Mouse (Mus musculus): Measurements from ENCODE around the gene Cnep1r1. TPM values are rescaled to one million over a fixed set of nuclear protein-coding genes. Genes with fewer than 3 reads are reported as not detected.

The Cnep1r1 gene
- polyA plus RNA-seq, 1 experiment from 2014 or later: 35.6 TPM

DNA sequence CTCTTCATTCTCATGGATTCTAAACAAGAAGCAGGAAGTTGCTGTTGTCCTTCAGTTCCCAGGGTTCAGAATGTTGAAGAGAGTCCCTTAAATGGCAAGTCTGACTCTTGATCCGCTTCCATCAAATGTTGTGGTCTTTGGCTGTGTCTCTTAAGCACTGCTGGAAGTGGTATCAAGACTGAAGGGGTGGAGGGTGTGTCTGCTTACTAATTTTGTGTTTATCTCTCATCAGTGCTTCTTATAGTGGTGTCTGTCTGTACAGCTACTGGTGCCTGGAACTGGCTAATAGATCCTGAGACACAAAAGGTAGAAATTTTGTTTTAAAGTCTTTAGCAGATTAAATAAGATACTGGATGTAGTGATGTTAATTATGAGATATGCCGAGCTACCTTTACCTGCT, 6.3 kb downstream of the Cnep1r1 start:
- ATAC-seq (ENCODE audit: low FRiP score): no peak
- Histone ChIP-seq H3K4me3 (ENCODE audit: low read depth, low read length) (no peak overlapping the region), H3K9me3 (ENCODE audit: control insufficient read depth, low read length) (no peaks in the 10 kb centered on the region), H3K27ac (ENCODE audit: low read depth, low read length) (no peak overlapping the region), H3K9ac (ENCODE audit: low read length) (no peak overlapping the region), H3K4me2 (no peak overlapping the region), H3K36me3 (ENCODE audit: control insufficient read depth, insufficient read depth, low read length) (peaks cover 6% of the 10 kb centered on the region), H3K4me1 (ENCODE audit: control insufficient read depth, insufficient read depth, low read length) (no peaks in the 10 kb centered on the region), H3K27me3 (ENCODE audit: control insufficient read depth, insufficient read depth, low read length) (no peaks in the 10 kb centered on the region)
- DNase-seq (ENCODE audit: low spot score, missing footprints): no peak
- 99% methylated on average over 2 of the region's 2 CpGs for WGBS

DNA sequence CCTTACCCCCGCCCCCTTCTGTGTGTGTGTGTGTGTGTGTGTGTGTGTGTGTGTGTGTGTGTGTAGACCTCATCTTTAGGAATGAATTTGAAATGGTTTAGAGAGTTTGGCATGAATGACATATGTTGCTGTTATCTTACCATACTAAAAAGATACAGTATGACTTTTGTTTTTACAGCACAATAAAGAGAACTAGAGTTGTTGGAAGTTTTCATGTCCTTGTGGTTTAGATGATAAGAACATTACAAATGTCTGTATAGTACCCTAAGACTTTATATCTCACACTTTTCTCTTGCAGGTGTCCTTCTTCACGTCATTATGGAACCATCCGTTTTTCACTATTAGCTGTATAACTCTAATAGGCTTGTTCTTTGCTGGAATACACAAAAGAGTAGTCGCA, 10.8 kb downstream of the Cnep1r1 start:
- H3K36me3 ChIP-seq (ENCODE audit: control insufficient read depth, insufficient read depth, low read length): peaks cover 2% of the 10 kb centered on the region
- no peak overlapping the region for H3K4me2 ChIP-seq
- no peak overlapping the region for H3K4me3 ChIP-seq (ENCODE audit: low read depth, low read length)
- no peak for ATAC-seq (ENCODE audit: low FRiP score)
- H3K27ac ChIP-seq (ENCODE audit: low read depth, low read length): no peak overlapping the region
- 95% methylated on average over 4 of the region's 4 CpGs for WGBS
- H3K27me3 ChIP-seq (ENCODE audit: control insufficient read depth, insufficient read depth, low read length): no peaks in the 10 kb centered on the region
- H3K9ac ChIP-seq (ENCODE audit: low read length): no peak overlapping the region
- H3K4me1 ChIP-seq (ENCODE audit: control insufficient read depth, insufficient read depth, low read length): no peaks in the 10 kb centered on the region
- DNase-seq (ENCODE audit: low spot score, missing footprints): no peak
- no peaks in the 10 kb centered on the region for H3K9me3 ChIP-seq (ENCODE audit: control insufficient read depth, low read length)

DNA sequence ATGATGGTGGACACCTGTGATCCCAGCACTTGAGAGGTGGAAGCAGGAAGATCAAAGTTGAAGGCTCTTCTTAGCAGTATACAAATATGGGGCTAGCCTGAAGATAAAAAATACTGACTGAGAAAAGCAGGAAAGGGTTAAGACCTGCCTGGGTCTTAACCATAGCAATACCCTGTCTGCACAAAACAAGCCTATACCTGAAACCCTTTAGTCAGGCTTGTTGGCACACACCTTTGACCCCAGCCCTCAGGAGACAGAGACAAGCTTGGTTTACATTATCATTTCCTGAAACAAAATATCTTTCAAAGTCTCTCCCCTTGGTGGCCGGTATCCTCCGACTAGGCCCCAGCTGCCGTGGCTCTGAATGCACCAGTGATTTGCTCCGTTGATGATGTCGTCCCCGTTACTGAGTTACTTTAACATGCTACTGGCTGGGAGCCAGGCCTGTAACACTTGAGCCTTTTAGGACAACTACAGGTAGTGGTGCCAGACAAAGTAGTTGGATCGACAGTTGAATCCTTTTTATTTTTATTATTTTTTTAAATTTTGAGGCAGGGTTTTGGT, 12.3 kb downstream of the Cnep1r1 start:
- DNase-seq (ENCODE audit: low spot score, missing footprints): no peak
- peaks cover 2% of the 10 kb centered on the region for H3K36me3 ChIP-seq (ENCODE audit: control insufficient read depth, insufficient read depth, low read length)
- 84% methylated on average over 7 of the region's 7 CpGs for WGBS

DNA sequence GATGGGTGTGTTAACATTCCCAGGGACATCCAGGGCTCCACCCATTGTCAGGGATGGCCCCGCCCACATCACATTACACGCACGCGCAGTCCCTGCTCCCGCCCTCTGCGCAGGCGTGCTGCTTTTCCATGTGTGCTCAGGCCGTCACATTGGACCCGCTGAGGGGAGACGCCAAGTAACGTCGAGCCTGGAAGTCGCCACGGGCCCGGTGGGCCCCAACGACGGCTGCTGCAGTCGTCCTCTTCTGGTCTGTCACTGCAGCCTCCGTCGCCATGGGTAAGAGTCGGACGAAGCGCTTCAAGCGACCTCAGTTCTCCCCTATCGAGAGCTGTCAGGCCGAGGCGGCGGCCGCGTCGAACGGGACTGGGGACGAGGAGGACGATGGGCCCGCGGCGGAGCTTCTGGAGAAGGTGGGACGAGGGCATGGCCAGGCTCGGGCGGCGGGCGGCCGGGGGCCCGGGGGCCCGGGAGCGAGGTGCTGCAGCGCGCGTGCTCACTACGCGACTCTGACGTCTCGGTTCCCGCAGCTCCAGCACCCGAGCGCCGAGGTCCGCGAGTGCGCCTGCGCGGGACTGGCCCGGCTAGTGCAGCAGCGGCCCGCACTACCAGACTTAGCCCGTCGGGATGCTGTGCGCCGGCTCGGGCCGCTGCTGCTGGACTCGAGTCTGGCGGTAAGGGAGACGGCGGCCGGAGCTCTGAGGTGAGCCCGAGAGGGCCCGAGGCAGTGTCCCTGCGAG, 19.3 kb downstream of the Cnep1r1 start, which contains the start of gene Heatr3:
Heatr3 (plus strand) TSS at position 108 of the 737 bp plus-strand sequence.
- H3K4me3 ChIP-seq (ENCODE audit: low read depth, low read length): peak within 1 kb of the TSS; percentile 89
- ATAC-seq (ENCODE audit: low FRiP score): peak; percentile 96
- H3K27me3 ChIP-seq (ENCODE audit: control insufficient read depth, insufficient read depth, low read length): no peaks in the 10 kb centered on the region
- H3K9ac ChIP-seq (ENCODE audit: low read length): peak within 1 kb of the TSS; percentile 83
- H3K4me1 ChIP-seq (ENCODE audit: control insufficient read depth, insufficient read depth, low read length): peaks cover 6% of the 10 kb centered on the region
- peak within 1 kb of the TSS; percentile 74 for H3K27ac ChIP-seq (ENCODE audit: low read depth, low read length)
- DNase-seq (ENCODE audit: low spot score, missing footprints): peak; percentile 100
- no peaks in the 10 kb centered on the region for H3K9me3 ChIP-seq (ENCODE audit: control insufficient read depth, low read length)
- peak within 1 kb of the TSS; percentile 69 for H3K4me2 ChIP-seq
- WGBS: under 1% methylated on average over 76 of the region's 79 CpGs
- peaks cover 7% of the 10 kb centered on the region for H3K36me3 ChIP-seq (ENCODE audit: control insufficient read depth, insufficient read depth, low read length)

More for the DNA sequence above, 12.3 kb downstream of the Cnep1r1 start:
- Histone ChIP-seq H3K4me3 (ENCODE audit: low read depth, low read length) (no peak overlapping the region), H3K4me1 (ENCODE audit: control insufficient read depth, insufficient read depth, low read length) (no peaks in the 10 kb centered on the region), H3K9me3 (ENCODE audit: control insufficient read depth, low read length) (no peaks in the 10 kb centered on the region), H3K27me3 (ENCODE audit: control insufficient read depth, insufficient read depth, low read length) (no peaks in the 10 kb centered on the region), H3K4me2 (no peak overlapping the region), H3K27ac (ENCODE audit: low read depth, low read length) (no peak overlapping the region), H3K9ac (ENCODE audit: low read length) (no peak overlapping the region)
- ATAC-seq (ENCODE audit: low FRiP score): no peak

DNA sequence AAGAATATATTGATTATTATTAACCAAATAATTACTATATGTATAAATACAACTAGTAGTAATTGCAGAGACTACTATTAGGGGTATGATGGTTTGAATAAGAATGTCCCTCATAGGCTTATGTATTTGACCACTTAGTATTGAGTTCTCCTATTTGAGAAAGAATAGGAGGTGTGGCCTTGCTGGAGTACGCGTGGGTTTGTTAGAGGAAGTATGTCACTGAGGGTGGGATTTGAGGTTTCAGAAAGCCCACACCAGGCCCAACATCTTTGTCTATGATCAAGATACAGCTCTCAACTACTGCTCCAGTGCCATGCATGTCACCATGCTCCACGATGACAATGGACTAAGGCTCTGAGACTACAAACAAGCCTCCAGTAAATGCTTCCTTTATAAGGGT, 20.7 kb downstream of the Cnep1r1 start:
- ATAC-seq (ENCODE audit: low FRiP score) (no peak), DNase-seq (ENCODE audit: low spot score, missing footprints) (no peak)
- 96% methylated on average over 3 of the region's 3 CpGs for WGBS
- Histone ChIP-seq H3K4me3 (ENCODE audit: low read depth, low read length) (no peak overlapping the region), H3K9me3 (ENCODE audit: control insufficient read depth, low read length) (no peaks in the 10 kb centered on the region), H3K9ac (ENCODE audit: low read length) (no peak overlapping the region), H3K4me1 (ENCODE audit: control insufficient read depth, insufficient read depth, low read length) (peaks cover 6% of the 10 kb centered on the region), H3K27me3 (ENCODE audit: control insufficient read depth, insufficient read depth, low read length) (no peaks in the 10 kb centered on the region), H3K27ac (ENCODE audit: low read depth, low read length) (no peak overlapping the region), H3K36me3 (ENCODE audit: control insufficient read depth, insufficient read depth, low read length) (peaks cover 10% of the 10 kb centered on the region), H3K4me2 (no peak overlapping the region)

DNA sequence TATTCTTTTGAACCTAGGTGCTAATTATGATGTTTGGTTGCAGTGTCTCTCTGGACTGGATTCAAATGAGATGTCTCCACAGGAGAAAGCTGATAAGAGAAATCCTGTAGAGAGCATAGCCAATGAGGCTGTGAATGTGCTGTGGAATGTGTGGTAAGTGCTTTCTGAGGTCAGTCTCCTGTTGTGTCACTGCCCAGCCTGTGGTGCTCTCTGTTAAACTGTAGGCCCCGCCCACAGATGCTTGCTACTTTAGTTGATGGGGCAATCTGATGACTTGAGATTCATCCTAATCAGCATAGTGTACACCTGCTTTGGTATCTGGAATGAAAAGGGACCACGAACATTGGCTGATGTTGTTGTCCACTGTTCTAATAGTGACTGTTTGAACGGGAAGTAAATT, 23.1 kb downstream of the Cnep1r1 start:
- ATAC-seq (ENCODE audit: low FRiP score) (no peak), DNase-seq (ENCODE audit: low spot score, missing footprints) (no peak)
- no peak overlapping the region for H3K9ac ChIP-seq (ENCODE audit: low read length)
- H3K9me3 ChIP-seq (ENCODE audit: control insufficient read depth, low read length): no peaks in the 10 kb centered on the region
- no peak overlapping the region for H3K4me2 ChIP-seq
- H3K4me1 ChIP-seq (ENCODE audit: control insufficient read depth, insufficient read depth, low read length): peaks cover 6% of the 10 kb centered on the region
- H3K27me3 ChIP-seq (ENCODE audit: control insufficient read depth, insufficient read depth, low read length): no peaks in the 10 kb centered on the region
- 94% methylated on average over 3 of the region's 3 CpGs for WGBS
- H3K4me3 ChIP-seq (ENCODE audit: low read depth, low read length): no peak overlapping the region
- H3K27ac ChIP-seq (ENCODE audit: low read depth, low read length): no peak overlapping the region
- H3K36me3 ChIP-seq (ENCODE audit: control insufficient read depth, insufficient read depth, low read length): peaks cover 10% of the 10 kb centered on the region

DNA sequence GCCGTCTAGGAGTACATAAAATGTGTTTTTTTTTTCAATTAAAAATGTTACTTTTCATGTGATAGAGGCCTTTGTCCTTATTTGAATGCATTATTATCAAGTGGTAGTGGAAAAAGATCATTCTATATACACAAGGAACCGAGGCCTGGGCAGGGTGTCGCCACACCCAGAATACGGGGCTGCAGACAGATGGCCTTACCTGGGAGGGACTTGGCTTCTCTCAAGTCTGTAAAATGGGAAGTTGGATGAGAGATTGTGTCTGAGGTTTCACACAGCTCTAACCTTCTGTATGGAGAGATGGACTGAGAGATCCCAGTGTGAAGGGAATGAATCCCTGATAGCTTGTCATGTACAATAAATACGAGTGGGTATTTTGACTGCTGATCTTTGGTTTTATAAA, 25.5 kb downstream of the Cnep1r1 start:
- Histone ChIP-seq H3K4me1 (ENCODE audit: control insufficient read depth, insufficient read depth, low read length) (no peaks in the 10 kb centered on the region), H3K27me3 (ENCODE audit: control insufficient read depth, insufficient read depth, low read length) (no peaks in the 10 kb centered on the region), H3K4me3 (ENCODE audit: low read depth, low read length) (no peak overlapping the region), H3K9ac (ENCODE audit: low read length) (no peak overlapping the region), H3K36me3 (ENCODE audit: control insufficient read depth, insufficient read depth, low read length) (peaks cover 22% of the 10 kb centered on the region), H3K4me2 (no peak overlapping the region), H3K9me3 (ENCODE audit: control insufficient read depth, low read length) (no peaks in the 10 kb centered on the region), H3K27ac (ENCODE audit: low read depth, low read length) (no peak overlapping the region)
- DNase-seq (ENCODE audit: low spot score, missing footprints): no peak
- ATAC-seq (ENCODE audit: low FRiP score): no peak
- 96% methylated on average over 5 of the region's 5 CpGs for WGBS

DNA sequence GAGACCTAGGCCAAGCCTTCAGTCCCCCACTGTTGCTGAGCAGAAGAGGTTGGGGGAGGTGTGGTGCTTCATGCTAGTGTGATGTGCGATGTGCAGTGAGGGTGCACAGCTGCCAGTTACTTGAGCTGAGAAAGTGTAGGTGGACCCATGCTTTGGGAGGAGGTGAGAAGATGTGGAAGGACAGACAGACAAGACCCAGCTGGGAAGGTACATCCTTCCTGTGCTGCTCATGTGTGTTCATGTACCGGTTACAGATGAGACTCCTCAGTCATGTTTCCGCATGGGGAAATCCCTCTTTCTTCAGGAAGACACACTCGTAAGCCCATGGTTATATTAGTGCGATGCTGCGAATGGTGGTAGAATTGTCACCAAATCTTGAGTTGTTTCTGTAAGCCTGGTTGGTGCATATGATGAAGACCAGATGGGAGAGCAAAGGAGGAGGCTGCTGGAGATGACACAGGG, 32.4 kb downstream of the Cnep1r1 start:
- Histone ChIP-seq H3K9ac (ENCODE audit: low read length) (no peak overlapping the region), H3K9me3 (ENCODE audit: control insufficient read depth, low read length) (no peaks in the 10 kb centered on the region), H3K36me3 (ENCODE audit: control insufficient read depth, insufficient read depth, low read length) (peaks cover 12% of the 10 kb centered on the region), H3K4me1 (ENCODE audit: control insufficient read depth, insufficient read depth, low read length) (no peaks in the 10 kb centered on the region), H3K27me3 (ENCODE audit: control insufficient read depth, insufficient read depth, low read length) (no peaks in the 10 kb centered on the region), H3K4me2 (no peak overlapping the region), H3K27ac (ENCODE audit: low read depth, low read length) (no peak overlapping the region), H3K4me3 (ENCODE audit: low read depth, low read length) (no peak overlapping the region)
- DNase-seq (ENCODE audit: low spot score, missing footprints) (no peak), ATAC-seq (ENCODE audit: low FRiP score) (no peak)
- 98% methylated on average over 6 of the region's 6 CpGs for WGBS

DNA sequence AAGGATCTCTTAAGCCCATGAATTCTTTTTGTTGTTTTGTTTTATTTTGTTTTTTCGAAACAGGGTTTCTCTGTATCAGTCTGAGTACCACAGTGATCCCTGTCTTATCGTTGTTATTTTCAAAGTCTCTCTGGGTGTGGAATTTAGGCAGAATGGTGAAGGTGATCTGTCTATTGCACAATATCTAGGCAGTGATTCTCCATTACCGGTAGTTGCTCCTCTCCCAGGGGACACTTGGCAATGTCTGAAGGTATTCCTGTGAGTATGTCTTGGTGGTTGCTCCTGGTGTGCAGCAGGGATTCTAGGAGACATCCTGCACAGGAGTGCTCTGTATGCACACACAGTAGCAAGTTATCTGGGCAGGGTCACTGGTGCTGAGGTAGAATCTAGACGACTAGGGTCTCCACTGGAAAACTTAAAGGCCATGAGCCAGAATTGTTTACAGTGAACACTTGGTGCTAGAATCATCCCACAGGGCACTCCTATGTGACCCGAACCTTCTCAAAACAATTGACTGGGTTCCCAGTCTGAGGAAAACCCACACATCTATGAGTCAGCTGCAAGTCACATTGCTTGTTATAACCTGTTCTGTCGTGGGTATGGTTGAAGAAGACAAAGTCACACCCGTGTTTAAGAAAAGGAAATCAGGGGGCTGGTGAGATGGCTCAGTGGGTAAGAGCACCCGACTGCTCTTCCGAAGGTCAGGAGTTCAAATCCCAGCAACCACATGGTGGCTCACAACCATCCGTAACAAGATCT, 41.8 kb downstream of the Cnep1r1 start:
- ATAC-seq (ENCODE audit: low FRiP score) (no peak), DNase-seq (ENCODE audit: low spot score, missing footprints) (no peak)
- Histone ChIP-seq H3K27me3 (ENCODE audit: control insufficient read depth, insufficient read depth, low read length) (no peaks in the 10 kb centered on the region), H3K27ac (ENCODE audit: low read depth, low read length) (no peak overlapping the region), H3K4me2 (no peak overlapping the region), H3K9ac (ENCODE audit: low read length) (no peak overlapping the region), H3K36me3 (ENCODE audit: control insufficient read depth, insufficient read depth, low read length) (peaks cover 11% of the 10 kb centered on the region), H3K4me3 (ENCODE audit: low read depth, low read length) (no peak overlapping the region), H3K4me1 (ENCODE audit: control insufficient read depth, insufficient read depth, low read length) (no peaks in the 10 kb centered on the region), H3K9me3 (ENCODE audit: control insufficient read depth, low read length) (no peaks in the 10 kb centered on the region)
- 91% methylated on average over 10 of the region's 10 CpGs for WGBS

All from midbrain, embryonic 11.5 days (tissue).